Mouse (Mus musculus) Muller cell, postnatal 12 days (primary cell): ENCODE data around the gene Mroh8.
A peak's percentile ranks its signal among the peaks of the same experiment; 100 is the strongest.

Experiments used
- DNase-seq: peaks from one replicate; pipeline ENCODE4 v3.0.0-alpha.2; 2015; ENCODE audit errors: inconsistent ontology term

The Mroh8 gene

GRCm38 (mm10) chr2:157279416-157279800 lies at the start of gene Mroh8:
Gene Mroh8, minus strand, starts transcription at chr2:157279549.
- no peak for DNase-seq

GRCm38 (mm10) chr2:157328570-157328969 lies 49.2 kb upstream of the Mroh8 start:
- peak; percentile 30 for DNase-seq

GRCm38 (mm10) chr2:157328106-157328505 lies 48.8 kb upstream of the Mroh8 start:
- DNase-seq: no peak

- no peak for DNase-seq
Measured at GRCm38 (mm10) chr2:157325238-157325637, 45.9 kb upstream of the Mroh8 start.

GRCm38 (mm10) chr2:157322029-157322766 lies 42.8 kb upstream of the Mroh8 start:
- no peak for DNase-seq

GRCm38 (mm10) chr2:157320886-157321285 lies 41.5 kb upstream of the Mroh8 start:
- peak; percentile 95 for DNase-seq

GRCm38 (mm10) chr2:157320135-157320534 lies 40.8 kb upstream of the Mroh8 start:
- DNase-seq: no peak

- no peak for DNase-seq
Measured at GRCm38 (mm10) chr2:157317220-157317619, 37.9 kb upstream of the Mroh8 start.

- no peak for DNase-seq
Measured at GRCm38 (mm10) chr2:157316358-157316933, 37.1 kb upstream of the Mroh8 start.

- DNase-seq: no peak
Measured at GRCm38 (mm10) chr2:157315486-157315885, 36.1 kb upstream of the Mroh8 start.

- DNase-seq: peak; percentile 87
Measured at GRCm38 (mm10) chr2:157314310-157314709, 35.0 kb upstream of the Mroh8 start.

GRCm38 (mm10) chr2:157313718-157314117 lies 34.4 kb upstream of the Mroh8 start:
- no peak for DNase-seq

- no peak for DNase-seq
Measured at GRCm38 (mm10) chr2:157310963-157311637, 31.8 kb upstream of the Mroh8 start.

GRCm38 (mm10) chr2:157309611-157310010 lies 30.3 kb upstream of the Mroh8 start:
- no peak for DNase-seq

GRCm38 (mm10) chr2:157308273-157308917 lies 29.0 kb upstream of the Mroh8 start:
- no peak for DNase-seq

GRCm38 (mm10) chr2:157307715-157308265 lies 28.4 kb upstream of the Mroh8 start:
- no peak for DNase-seq

GRCm38 (mm10) chr2:157306091-157307032 lies 27.0 kb upstream of the Mroh8 start:
- no peak for DNase-seq

GRCm38 (mm10) chr2:157303096-157303495 lies 23.7 kb upstream of the Mroh8 start:
- no peak for DNase-seq

- DNase-seq: no peak
Measured at GRCm38 (mm10) chr2:157300051-157300450, 20.7 kb upstream of the Mroh8 start.

- DNase-seq: no peak
Measured at GRCm38 (mm10) chr2:157296105-157296689, 16.8 kb upstream of the Mroh8 start.

- peak; percentile 63 for DNase-seq
Measured at GRCm38 (mm10) chr2:157292093-157292492, 12.7 kb upstream of the Mroh8 start.
